Mouse (Mus musculus): ENCODE results near the gene Pi16.
A peak's percentile ranks its signal among the peaks of the same experiment; 100 is the strongest.

Pi16 gene

DNA sequence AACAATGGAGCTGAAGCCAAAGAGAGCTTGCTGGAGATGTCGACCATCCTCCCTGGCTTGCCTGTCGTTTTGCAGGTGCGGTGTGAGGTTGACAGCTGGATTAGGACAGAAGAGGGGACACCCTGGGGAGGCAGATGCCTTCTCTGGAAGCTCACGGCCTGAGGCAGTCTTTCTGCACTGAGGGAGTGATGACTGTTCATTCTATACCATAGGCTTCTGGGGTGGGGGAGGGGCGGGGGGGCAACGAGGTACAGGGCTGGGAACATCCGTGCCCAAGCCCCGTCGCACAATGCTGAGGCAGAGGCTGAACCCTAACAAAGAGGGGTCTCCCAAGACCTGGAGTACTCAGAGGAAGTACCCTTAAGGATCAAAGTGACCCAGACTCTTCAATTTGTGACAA, 39.4 kb downstream of the Pi16 start:
- no peak for DNase-seq (ENCODE audit: low read depth)

- DNase-seq (ENCODE audit: low read depth), result no peak
Measured at GRCm38 (mm10) chr17:29358928-29359327, 41.4 kb downstream of the Pi16 start.

GRCm38 (mm10) chr17:29360761-29361221, 43.3 kb downstream of the Pi16 start, which contains the start of gene Fgd2:
Fgd2 (plus strand) TSS chr17:29360914.
- DNase-seq (ENCODE audit: low read depth), result no peak

- DNase-seq (ENCODE audit: low read depth), result no peak
Measured at GRCm38 (mm10) chr17:29361982-29362691, 44.7 kb downstream of the Pi16 start.

DNA sequence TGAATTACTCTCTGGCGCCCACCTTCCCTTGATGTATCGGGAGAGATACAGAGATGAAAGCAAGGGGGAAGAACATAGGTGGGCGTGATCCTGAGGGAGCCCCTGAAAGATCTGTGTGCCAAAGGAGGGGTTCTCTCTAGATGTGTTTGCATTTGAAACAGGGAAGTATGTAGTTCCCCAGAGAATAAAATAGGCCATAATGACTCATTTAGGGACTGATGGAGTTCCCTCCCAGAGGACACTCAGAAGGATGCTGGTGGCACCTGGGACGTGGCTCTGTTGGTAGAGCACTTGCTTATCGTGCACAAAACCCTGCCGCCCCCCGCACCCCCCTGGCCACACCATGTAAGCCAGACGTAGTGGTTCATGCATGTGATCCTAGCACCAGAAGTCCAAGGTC, 45.6 kb downstream of the Pi16 start:
- no peak for DNase-seq (ENCODE audit: low read depth)

DNA sequence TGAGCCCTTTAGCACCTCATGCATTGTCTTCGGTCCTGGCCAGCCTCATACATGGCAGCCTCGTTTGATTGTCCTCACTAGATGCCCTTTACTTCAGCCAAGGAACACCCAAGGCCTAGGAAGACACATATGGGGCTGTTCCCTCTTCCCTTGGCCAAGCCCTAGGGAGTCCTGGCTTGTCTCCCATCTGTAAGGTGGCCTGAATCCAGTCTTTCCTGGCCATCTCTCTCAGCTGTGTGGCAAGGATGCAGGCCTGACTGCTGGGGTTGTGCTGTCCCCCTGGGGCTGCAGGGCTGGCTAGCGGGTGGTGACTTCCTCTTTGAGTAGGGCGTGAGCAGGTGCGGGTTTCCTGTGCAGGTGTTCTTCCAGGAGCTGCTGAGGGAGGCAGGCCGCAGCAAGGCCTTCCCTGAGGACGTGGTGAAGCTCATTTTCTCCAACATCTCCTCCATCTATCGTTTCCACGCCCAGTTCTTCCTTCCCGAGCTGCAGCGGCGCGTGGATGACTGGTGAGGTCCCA, 47.7 kb downstream of the Pi16 start:
- DNase-seq (ENCODE audit: low read depth), result no peak

GRCm38 (mm10) chr17:29368726-29369125, 51.2 kb downstream of the Pi16 start:
- DNase-seq (ENCODE audit: low read depth), result no peak

DNA sequence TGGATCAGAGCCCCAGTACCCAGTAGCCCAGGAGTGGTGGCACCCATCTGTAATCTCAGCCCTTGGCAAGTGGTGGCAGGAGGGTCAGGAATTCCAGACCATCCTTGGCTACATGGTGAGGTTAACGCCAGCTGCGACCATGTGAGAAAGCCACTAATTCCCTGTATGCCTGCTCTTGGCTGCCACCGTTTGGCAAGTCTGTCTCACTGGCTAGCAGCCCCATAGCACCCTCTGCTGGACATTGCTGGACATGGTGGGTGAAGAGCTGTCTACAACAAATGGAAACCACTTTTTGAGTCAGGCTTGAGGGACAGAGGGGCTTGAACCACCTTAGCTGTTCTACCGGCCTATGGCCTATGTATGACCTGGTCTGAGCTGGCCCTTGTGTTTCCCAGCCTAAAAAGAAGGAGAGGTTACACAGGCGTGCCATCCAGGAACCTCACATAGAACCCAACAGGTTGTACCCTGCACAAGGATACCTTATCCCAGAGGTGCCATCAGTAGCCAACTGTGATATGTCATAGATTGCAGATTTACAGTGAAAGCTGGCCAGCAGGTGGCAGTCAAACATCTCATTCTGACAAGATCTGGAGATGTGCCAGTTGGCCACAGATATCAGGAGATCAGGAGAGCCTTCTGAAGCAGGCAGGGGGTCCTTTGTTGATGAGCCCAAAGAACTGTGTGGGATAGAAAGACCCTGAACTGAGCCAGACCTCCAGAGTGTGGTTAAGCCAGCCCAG, 53.7 kb downstream of the Pi16 start:
- DNase-seq (ENCODE audit: low read depth), result peak; percentile 84

DNA sequence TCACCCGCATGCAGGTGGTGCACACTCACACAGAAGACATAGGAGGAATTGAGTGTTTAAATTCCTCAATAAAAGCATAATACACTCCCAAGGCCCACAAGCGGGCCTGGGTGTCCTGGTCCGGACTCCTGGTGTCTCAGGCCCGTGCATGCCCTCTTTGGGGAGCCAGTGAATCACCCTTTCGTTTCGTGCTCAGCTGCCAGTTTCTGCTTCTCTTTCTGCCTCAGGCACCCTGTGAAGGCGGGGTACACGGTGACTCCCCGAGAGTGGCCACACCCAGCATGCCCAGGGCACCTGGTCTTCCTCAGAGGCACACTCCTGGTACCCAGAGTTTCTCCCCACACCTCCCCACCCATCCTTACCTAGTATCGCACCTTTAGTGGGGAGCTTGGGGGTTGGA, 58.4 kb downstream of the Pi16 start:
- no peak for DNase-seq (ENCODE audit: low read depth)

GRCm38 (mm10) chr17:29378056-29378455, 60.6 kb downstream of the Pi16 start:
- no peak for DNase-seq (ENCODE audit: low read depth)

Data from c-Kit-positive CD71-positive TER-119-negative erythroid progenitor cells, embryonic 14.5 days (primary cell).